In genomic region chr1:153599302-153600045, GRCm38 (mm10) we compare ENCODE assay signal across 10 mouse cellular contexts. TPM values are rescaled to one million over a fixed set of nuclear protein-coding genes. Genes with fewer than 3 reads are reported as not detected.
A peak's percentile ranks its signal among the peaks of the same experiment; 100 is the strongest.
DNase-seq lines count a peak whose midpoint lies in the region; ATAC-seq and TF ChIP-seq lines count a peak whose summit lies in the region.
"Had no signal": no experiment of that assay in that cellular context is flagged by ENCODE, and none has a peak within 500 bp of the region (broad histone marks: within the 10 kb centered on the region; RNA-seq: fewer than 3 reads in every experiment).

No protein-coding gene starts in this region.

- peak overlapping the region; percentile 69 for H3K27ac ChIP-seq in heart, embryonic 12.5 days (ENCODE audit: poor library complexity, severe bottlenecking)
- H3K27ac ChIP-seq in forebrain, embryonic 16.5 days (ENCODE audit: low read length), result 0 out of 2 replicates have a peak overlapping the region, but pooled peaks have one; percentile 2
- H3K27ac ChIP-seq in gastrocnemius, adult 2 months, result no peak overlapping the region

- WGBS in heart, embryonic 12.5 days, result 42% methylated on average over 9 of the region's 9 CpGs
- WGBS in forebrain, embryonic 16.5 days, result 56% methylated on average over 9 of the region's 9 CpGs

- TF ChIP-seq CTCF in gastrocnemius, adult 2 months (IDR thresholded peaks at IDR 0.05), result no peak

- peak overlapping the region; percentile 19; the same call in 1 of the 2 replicates for H3K4me2 ChIP-seq in heart, embryonic 12.5 days
- no peak overlapping the region for H3K4me2 ChIP-seq in forebrain, embryonic 16.5 days (ENCODE audit: low read length)

- no peaks in the 10 kb centered on the region for H3K36me3 ChIP-seq in heart, embryonic 12.5 days
- no peaks in the 10 kb centered on the region for H3K36me3 ChIP-seq in forebrain, embryonic 16.5 days (ENCODE audit: control insufficient read depth, insufficient read depth)

- H3K27me3 ChIP-seq in heart, embryonic 12.5 days (replicated peaks), result no peaks in the 10 kb centered on the region
- no peaks in the 10 kb centered on the region for H3K27me3 ChIP-seq in forebrain, embryonic 16.5 days (replicated peaks; ENCODE audit: control insufficient read depth, insufficient read depth, low read length)

- no peak overlapping the region for H3K4me3 ChIP-seq in heart, embryonic 12.5 days
- no peak overlapping the region for H3K4me3 ChIP-seq in forebrain, embryonic 16.5 days (replicated peaks; ENCODE audit: low read length)
- no peak overlapping the region for H3K4me3 ChIP-seq in gastrocnemius, adult 2 months
- H3K4me3 ChIP-seq: erythroblast, embryonic 14.5 days had no signal

- no peak overlapping the region for H3K9ac ChIP-seq in heart, embryonic 12.5 days
- H3K9ac ChIP-seq in forebrain, embryonic 16.5 days (replicated peaks; ENCODE audit: low read depth, low read length), result no peak overlapping the region

- intact Hi-C loops in gastrocnemius, adult 2 months (cut with DNase I), result no loop called here

- peaks cover 38% of the 10 kb centered on the region for H3K4me1 ChIP-seq in heart, embryonic 12.5 days (replicated peaks)
- no peaks in the 10 kb centered on the region for H3K4me1 ChIP-seq in forebrain, embryonic 16.5 days (replicated peaks; ENCODE audit: control insufficient read depth, insufficient read depth, low read length)

- no peak for DNase-seq in heart, postnatal 4 days
- DNase-seq in Muller cell, postnatal 12 days (ENCODE audit: inconsistent ontology term), result peak; percentile 46
- peak; percentile 41 for DNase-seq in mesoderm, embryonic 11.5 days (ENCODE audit: low read depth, low spot score)
- DNase-seq in gastrocnemius, adult 2 months, result no peak
- DNase-seq: cerebellum, adult 2 months; thymus, postnatal 14 days had no signal

- H3K9me3 ChIP-seq in heart, embryonic 12.5 days (replicated peaks), result no peaks in the 10 kb centered on the region
- H3K9me3 ChIP-seq in forebrain, embryonic 16.5 days (ENCODE audit: control insufficient read depth, low read length), result no peaks in the 10 kb centered on the region

- ATAC-seq in heart, embryonic 12.5 days (ENCODE audit: insufficient number of reproducible peaks, low FRiP score), result no peak
- no peak for ATAC-seq in forebrain, embryonic 16.5 days
- no peak for ATAC-seq in erythroblast, adult 5-6 weeks (replicated peaks; ENCODE audit: low FRiP score, poor library complexity, severe bottlenecking)

RNA-seq across cellular contexts. Expression of gene Npl, which starts 49.6 kb away (rescaled TPM):
- polyA plus RNA-seq in heart, embryonic 12.5 days (2016; fragmentation: Nextera tagmentation; extraction: Ambion mirVana), result 6.6 and 7.4 TPM in 2 replicates
- 1 to 10 TPM; 2.5 to 3.9 TPM for total RNA-seq in heart, postnatal 4 days (2021)
- 6.6 and 8.8 TPM in 2 replicates for polyA plus RNA-seq in forebrain, embryonic 16.5 days (2015; fragmentation: Nextera tagmentation; extraction: Ambion mirVana)
- 1 to 10 TPM; 1.1 to 1.6 TPM for total RNA-seq in gastrocnemius, adult 2 months (2021)
- total RNA-seq in erythroblast, adult 5-6 weeks (2015; ENCODE audit: low replicate concordance), result 4.8 and 6.1 TPM in 2 replicates
- 1.2 and 1.8 TPM in 2 replicates for total RNA-seq in erythroblast, adult 5-6 weeks (2017; ENCODE audit: low replicate concordance)

RNA-seq across cellular contexts. Expression of gene Rgs8, which starts 53.4 kb away (rescaled TPM):
- polyA plus RNA-seq in heart, embryonic 12.5 days (2016; fragmentation: Nextera tagmentation; extraction: Ambion mirVana), result 0.90 and 1.1 TPM in 2 replicates
- total RNA-seq in heart, postnatal 4 days (2021), result under 1 TPM in 1 of 2 experiments, not detected in 1; 0.09 TPM
- polyA plus RNA-seq in forebrain, embryonic 16.5 days (2015; fragmentation: Nextera tagmentation; extraction: Ambion mirVana), result 16.1 and 22.4 TPM in 2 replicates
- total RNA-seq in gastrocnemius, adult 2 months (2021), result not detected
- total RNA-seq in erythroblast, adult 5-6 weeks (2015; ENCODE audit: low replicate concordance), result not detected in 2 replicates
- total RNA-seq in erythroblast, adult 5-6 weeks (2017; ENCODE audit: low replicate concordance), result not detected in 2 replicates
- polyA plus RNA-seq: erythroblast, embryonic 14.5 days had no signal

Comparison
In these comparisons a context has a peak if more than half of its experiments do, and no peak if none do; other contexts are left out.
1. DNase-seq: peak in Muller cell, postnatal 12 days (single experiment) and mesoderm, embryonic 11.5 days (single experiment); none in heart, postnatal 4 days (single experiment) and gastrocnemius, adult 2 months (single experiment).